ENCODE assay signal across 14 mouse cellular contexts in genomic region chr2:115757685-115758084, GRCm38 (mm10).
DNase-seq lines count a peak whose midpoint lies in the region; ATAC-seq and TF ChIP-seq lines count a peak whose summit lies in the region.
"Had no signal": no experiment of that assay in that cellular context is flagged by ENCODE, and none has a peak within 500 bp of the region (broad histone marks: within the 10 kb centered on the region; RNA-seq: fewer than 3 reads in every experiment).

No protein-coding gene starts in this region.

- H3K36me3 ChIP-seq in heart, embryonic 16.5 days (ENCODE audit: control insufficient read depth, insufficient read depth) = no peaks in the 10 kb centered on the region
- no peaks in the 10 kb centered on the region for H3K36me3 ChIP-seq in small intestine, adult 2 months (ENCODE audit: control insufficient read depth, insufficient read depth, low read length)
- H3K36me3 ChIP-seq: neural tube, embryonic 13.5 days had no signal

- H3K4me3 ChIP-seq in heart, embryonic 16.5 days (ENCODE audit: low read length) = no peak overlapping the region
- no peak overlapping the region for H3K4me3 ChIP-seq in small intestine, adult 2 months (ENCODE audit: low read depth, low read length)
- H3K4me3 ChIP-seq: megakaryocyte, embryonic 14.5 days; neural tube, embryonic 13.5 days had no signal

- H3K4me2 ChIP-seq in heart, embryonic 16.5 days (ENCODE audit: low read depth, low read length) = peak overlapping the region; percentile 43
- H3K4me2 ChIP-seq: neural tube, embryonic 13.5 days had no signal

- DNase-seq in kidney, adult 8-10 months = peak; percentile 35 to 55
- DNase-seq in kidney, postnatal 10 days = no peak
- DNase-seq in heart, adult 8-10 months (ENCODE audit: low spot score) = peak; percentile 65
- no peak for DNase-seq in cerebellum, postnatal 10 days
- DNase-seq in T-cell, adult 2 months (ENCODE audit: low spot score) = no peak
- DNase-seq: adrenal gland, postnatal 10 days; cerebellum, adult 9-10 months; left cerebral cortex, postnatal 4 days; lung, adult 18-20 months; right cerebral cortex, postnatal 4 days had no signal

- WGBS in heart, embryonic 16.5 days = 34% methylated on average over 6 of the region's 6 CpGs
- 21% methylated on average over 6 of the region's 6 CpGs for WGBS in small intestine, adult 2 months

- H3K9ac ChIP-seq in heart, embryonic 16.5 days (ENCODE audit: low read length) = peak overlapping the region; percentile 48
- H3K9ac ChIP-seq: neural tube, embryonic 13.5 days had no signal

- H3K9me3 ChIP-seq in heart, embryonic 16.5 days (replicated peaks; ENCODE audit: control insufficient read depth, low read length) = no peaks in the 10 kb centered on the region
- H3K9me3 ChIP-seq: neural tube, embryonic 13.5 days had no signal

- peak; percentile 75 for ATAC-seq in heart, embryonic 16.5 days (replicated peaks; ENCODE audit: extremely low read depth, insufficient read depth, low FRiP score)

- TF ChIP-seq POLR2A in small intestine, adult 2 months (IDR thresholded peaks at IDR 0.05; ENCODE audit: low read depth, low read length) = no peak

- H3K27me3 ChIP-seq in heart, embryonic 16.5 days (ENCODE audit: control insufficient read depth, insufficient read depth, low read length) = no peaks in the 10 kb centered on the region
- no peaks in the 10 kb centered on the region for H3K27me3 ChIP-seq in small intestine, adult 2 months (ENCODE audit: control insufficient read depth, insufficient read depth, low read length)
- H3K27me3 ChIP-seq: megakaryocyte, embryonic 14.5 days; neural tube, embryonic 13.5 days had no signal

- peak overlapping the region; percentile 67 for H3K27ac ChIP-seq in heart, embryonic 16.5 days (ENCODE audit: low read length)
- peak overlapping the region; percentile 28; the same call in 1 of the 2 replicates for H3K27ac ChIP-seq in small intestine, adult 2 months (ENCODE audit: insufficient read depth, low read depth, low read length)
- H3K27ac ChIP-seq: neural tube, embryonic 13.5 days had no signal

- peaks cover 9% of the 10 kb centered on the region for H3K4me1 ChIP-seq in heart, embryonic 16.5 days (ENCODE audit: control insufficient read depth, insufficient read depth, low read length)
- peaks cover 10% of the 10 kb centered on the region; the same call in 1 of the 2 replicates for H3K4me1 ChIP-seq in small intestine, adult 2 months (ENCODE audit: control insufficient read depth, insufficient read depth, insufficient read length, low read length)
- H3K4me1 ChIP-seq: megakaryocyte, embryonic 14.5 days had no signal

- no peak for TF ChIP-seq CTCF in small intestine, adult 2 months (IDR thresholded peaks at IDR 0.05; ENCODE audit: extremely low read depth, insufficient read length, insufficient replicate concordance, low read depth, low read length)

Comparison
In these comparisons a context has a peak if more than half of its experiments do, and no peak if none do; other contexts are left out.
1. DNase-seq: peak in kidney, adult 8-10 months (2 of 2) and heart, adult 8-10 months (single experiment); none in kidney, postnatal 10 days (single experiment), cerebellum, postnatal 10 days (0 of 2) and T-cell, adult 2 months (single experiment).